In the genomic region with DNA sequence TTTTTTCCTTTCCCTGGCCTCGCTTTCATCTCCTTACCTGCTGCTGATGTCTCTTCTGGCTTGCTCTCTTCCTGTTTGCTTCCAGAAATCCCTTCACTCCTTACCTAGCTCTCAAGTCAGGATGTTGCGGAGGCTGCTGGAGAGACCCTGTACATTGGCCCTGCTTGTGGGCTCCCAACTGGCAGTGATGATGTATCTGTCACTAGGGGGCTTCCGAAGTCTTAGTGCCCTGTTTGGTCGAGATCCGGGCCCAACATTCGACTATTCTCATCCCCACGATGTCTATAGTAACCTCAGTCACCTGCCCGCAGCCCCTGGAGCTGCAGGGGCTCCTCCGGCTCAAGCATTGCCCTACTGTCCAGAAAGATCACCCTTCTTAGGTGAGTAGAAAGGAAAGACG, we compare ENCODE assay signal across 10 mouse cellular contexts. TPM values are rescaled to one million over a fixed set of nuclear protein-coding genes. Genes with fewer than 3 reads are reported as not detected.
DNase-seq lines count a peak whose midpoint lies in the region; ATAC-seq and TF ChIP-seq lines count a peak whose summit lies in the region.
"Had no signal": no experiment of that assay in that cellular context is flagged by ENCODE, and none has a peak within 500 bp of the region (broad histone marks: within the 10 kb centered on the region; RNA-seq: fewer than 3 reads in every experiment).

No protein-coding gene starts in this region.

- peak overlapping the region; percentile 91; the same call in 1 of the 2 replicates for H3K4me2 ChIP-seq in limb, embryonic 11.5 days (ENCODE audit: low read depth, severe bottlenecking)
- peak overlapping the region; percentile 100; the same call in 1 of the 2 replicates for H3K4me2 ChIP-seq in hindbrain, postnatal 0 days (ENCODE audit: low read depth, low read length)
- H3K4me2 ChIP-seq in neural tube, embryonic 15.5 days: peak overlapping the region; percentile 81

- 0 out of 2 replicates have a peak, but pooled peaks cover 2% of the 10 kb centered on the region for H3K9me3 ChIP-seq in erythroblast, embryonic 14.5 days (ENCODE audit: control insufficient read depth, low read length)
- H3K9me3 ChIP-seq in limb, embryonic 11.5 days (ENCODE audit: control insufficient read depth, low read length): no peaks in the 10 kb centered on the region
- no peaks in the 10 kb centered on the region for H3K9me3 ChIP-seq in limb, embryonic 10.5 days (replicated peaks)
- H3K9me3 ChIP-seq in hindbrain, postnatal 0 days (ENCODE audit: low read length): no peaks in the 10 kb centered on the region
- H3K9me3 ChIP-seq in neural tube, embryonic 15.5 days (replicated peaks): no peaks in the 10 kb centered on the region

- no peak for DNase-seq in limb, embryonic 11.5 days (ENCODE audit: low spot score)
- DNase-seq in limb, embryonic 10.5 days (ENCODE audit: low spot score): no peak
- no peak for DNase-seq in hindbrain, postnatal 0 days (ENCODE audit: low spot score)
- DNase-seq in cerebellum, postnatal 4 days (ENCODE audit: low spot score in 2 of 2): no peak
- DNase-seq in MN1 (ENCODE audit: low spot score): no peak
- DNase-seq: layer of hippocampus, adult 9-11 months; thymus, postnatal 14 days had no signal

- no peak overlapping the region for H3K9ac ChIP-seq in limb, embryonic 11.5 days (ENCODE audit: low read length)
- H3K9ac ChIP-seq in hindbrain, postnatal 0 days (replicated peaks; ENCODE audit: low read length): no peak overlapping the region
- H3K9ac ChIP-seq in neural tube, embryonic 15.5 days (replicated peaks): no peak overlapping the region

- WGBS in limb, embryonic 11.5 days: 76% methylated on average over 10 of the region's 10 CpGs
- WGBS in limb, embryonic 10.5 days: 76% methylated on average over 10 of the region's 10 CpGs
- WGBS in hindbrain, postnatal 0 days: 73% methylated on average over 10 of the region's 10 CpGs
- 72% methylated on average over 10 of the region's 10 CpGs for WGBS in neural tube, embryonic 15.5 days

- peaks cover 68% of the 10 kb centered on the region for H3K4me1 ChIP-seq in erythroblast, embryonic 14.5 days (ENCODE audit: control insufficient read depth)
- peaks cover 6% of the 10 kb centered on the region for H3K4me1 ChIP-seq in limb, embryonic 11.5 days (ENCODE audit: control insufficient read depth, insufficient read depth, low read length)
- H3K4me1 ChIP-seq in limb, embryonic 10.5 days: peaks cover 17% of the 10 kb centered on the region
- 0 out of 2 replicates have a peak, but pooled peaks cover 5% of the 10 kb centered on the region for H3K4me1 ChIP-seq in hindbrain, postnatal 0 days (ENCODE audit: insufficient read depth, low read length)
- H3K4me1 ChIP-seq in neural tube, embryonic 15.5 days: peaks cover 26% of the 10 kb centered on the region

- no peak overlapping the region for H3K27ac ChIP-seq in limb, embryonic 11.5 days (replicated peaks; ENCODE audit: low read depth, low read length)
- H3K27ac ChIP-seq in limb, embryonic 10.5 days: no peak overlapping the region
- no peak overlapping the region for H3K27ac ChIP-seq in hindbrain, postnatal 0 days
- H3K27ac ChIP-seq in neural tube, embryonic 15.5 days (replicated peaks): no peak overlapping the region

- ATAC-seq in erythroblast, adult 5-6 weeks (replicated peaks; ENCODE audit: low FRiP score, poor library complexity, severe bottlenecking): no peak
- no peak for ATAC-seq in limb, embryonic 11.5 days (ENCODE audit: insufficient number of reproducible peaks, low FRiP score, low TSS enrichment, low read depth)
- no peak for ATAC-seq in hindbrain, postnatal 0 days
- no peak for ATAC-seq in neural tube, embryonic 15.5 days (ENCODE audit: low FRiP score)

- peaks cover 52% of the 10 kb centered on the region for H3K36me3 ChIP-seq in erythroblast, embryonic 14.5 days (ENCODE audit: control insufficient read depth)
- H3K36me3 ChIP-seq in limb, embryonic 11.5 days (ENCODE audit: control insufficient read depth, insufficient read depth, low read length): peaks cover 20% of the 10 kb centered on the region
- H3K36me3 ChIP-seq in limb, embryonic 10.5 days: peaks cover 51% of the 10 kb centered on the region
- H3K36me3 ChIP-seq in hindbrain, postnatal 0 days (ENCODE audit: insufficient read depth, low read length): peaks cover 39% of the 10 kb centered on the region
- H3K36me3 ChIP-seq in neural tube, embryonic 15.5 days: peaks cover 48% of the 10 kb centered on the region

- TF ChIP-seq CTCF in hindbrain, postnatal 0 days (IDR thresholded peaks at IDR 0.05; ENCODE audit: low read depth): no peak

- H3K4me3 ChIP-seq in erythroblast, embryonic 14.5 days (replicated peaks): peak overlapping the region; percentile 70
- H3K4me3 ChIP-seq in limb, embryonic 11.5 days (ENCODE audit: low read depth, low read length): no peak overlapping the region
- no peak overlapping the region for H3K4me3 ChIP-seq in limb, embryonic 10.5 days
- H3K4me3 ChIP-seq in hindbrain, postnatal 0 days (ENCODE audit: low read length): no peak overlapping the region
- peak overlapping the region; percentile 61; the same call in 1 of the 2 replicates for H3K4me3 ChIP-seq in neural tube, embryonic 15.5 days (replicated peaks)

- 0 out of 2 replicates have a peak, but pooled peaks cover 2% of the 10 kb centered on the region for H3K27me3 ChIP-seq in erythroblast, embryonic 14.5 days (ENCODE audit: control insufficient read depth)
- no peaks in the 10 kb centered on the region for H3K27me3 ChIP-seq in limb, embryonic 11.5 days (ENCODE audit: control insufficient read depth, insufficient read depth, low read length)
- H3K27me3 ChIP-seq in limb, embryonic 10.5 days (ENCODE audit: low read depth, poor library complexity, severe bottlenecking): no peaks in the 10 kb centered on the region
- H3K27me3 ChIP-seq in hindbrain, postnatal 0 days (ENCODE audit: insufficient read depth, low read length): no peaks in the 10 kb centered on the region
- H3K27me3 ChIP-seq in neural tube, embryonic 15.5 days (replicated peaks): no peaks in the 10 kb centered on the region

RNA-seq across cellular contexts. Expression of a gene that starts 1.5 kb away (rescaled TPM):
- 11.1 and 11.6 TPM in 2 replicates for polyA plus RNA-seq in erythroblast, embryonic 14.5 days (2012)
- 8.1 and 11.3 TPM in 2 replicates for total RNA-seq in erythroblast, adult 5-6 weeks (2015; ENCODE audit: low replicate concordance)
- total RNA-seq in erythroblast, adult 5-6 weeks (2017; ENCODE audit: low replicate concordance): 7.7 and 29.1 TPM in 2 replicates
- polyA plus RNA-seq in limb, embryonic 11.5 days (2014; fragmentation: Nextera tagmentation; extraction: Ambion mirVana): 68.9 and 78.2 TPM in 2 replicates
- polyA plus RNA-seq in limb, embryonic 10.5 days (2016; fragmentation: Nextera tagmentation; extraction: Ambion mirVana): 69.0 and 75.1 TPM in 2 replicates
- total RNA-seq in hindbrain, postnatal 0 days (2014; rRNA removed): 80.5 and 101 TPM in 2 replicates
- polyA plus RNA-seq in hindbrain, postnatal 0 days (2015; fragmentation: Nextera tagmentation; extraction: Ambion mirVana): 88.8 and 91.9 TPM in 2 replicates
- polyA plus RNA-seq in neural tube, embryonic 15.5 days (2015; fragmentation: Nextera tagmentation; extraction: Ambion mirVana): 90.6 and 97.6 TPM in 2 replicates

RNA-seq across cellular contexts. Expression of a gene that starts 9.4 kb away (rescaled TPM):
- 89.9 and 167 TPM in 2 replicates for polyA plus RNA-seq in erythroblast, embryonic 14.5 days (2012)
- 416 and 462 TPM in 2 replicates for total RNA-seq in erythroblast, adult 5-6 weeks (2015; ENCODE audit: low replicate concordance)
- 506 and 765 TPM in 2 replicates for total RNA-seq in erythroblast, adult 5-6 weeks (2017; ENCODE audit: low replicate concordance)
- 65.0 and 71.0 TPM in 2 replicates for polyA plus RNA-seq in limb, embryonic 11.5 days (2014; fragmentation: Nextera tagmentation; extraction: Ambion mirVana)
- polyA plus RNA-seq in limb, embryonic 10.5 days (2016; fragmentation: Nextera tagmentation; extraction: Ambion mirVana): 48.4 and 62.3 TPM in 2 replicates
- 35.0 and 44.3 TPM in 2 replicates for total RNA-seq in hindbrain, postnatal 0 days (2014; rRNA removed)
- 32.4 and 34.3 TPM in 2 replicates for polyA plus RNA-seq in hindbrain, postnatal 0 days (2015; fragmentation: Nextera tagmentation; extraction: Ambion mirVana)
- polyA plus RNA-seq in neural tube, embryonic 15.5 days (2015; fragmentation: Nextera tagmentation; extraction: Ambion mirVana): 42.7 and 48.0 TPM in 2 replicates

RNA-seq across cellular contexts. Expression of a gene that starts 16.2 kb away (rescaled TPM):
- 8.4 and 13.0 TPM in 2 replicates for polyA plus RNA-seq in erythroblast, embryonic 14.5 days (2012)
- 9.6 and 12.1 TPM in 2 replicates for total RNA-seq in erythroblast, adult 5-6 weeks (2015; ENCODE audit: low replicate concordance)
- total RNA-seq in erythroblast, adult 5-6 weeks (2017; ENCODE audit: low replicate concordance): 9.4 and 13.9 TPM in 2 replicates
- 111 and 114 TPM in 2 replicates for polyA plus RNA-seq in limb, embryonic 11.5 days (2014; fragmentation: Nextera tagmentation; extraction: Ambion mirVana)
- polyA plus RNA-seq in limb, embryonic 10.5 days (2016; fragmentation: Nextera tagmentation; extraction: Ambion mirVana): 107 and 125 TPM in 2 replicates
- total RNA-seq in hindbrain, postnatal 0 days (2014; rRNA removed): 48.6 and 58.7 TPM in 2 replicates
- 71.7 and 73.3 TPM in 2 replicates for polyA plus RNA-seq in hindbrain, postnatal 0 days (2015; fragmentation: Nextera tagmentation; extraction: Ambion mirVana)
- polyA plus RNA-seq in neural tube, embryonic 15.5 days (2015; fragmentation: Nextera tagmentation; extraction: Ambion mirVana): 87.4 and 91.6 TPM in 2 replicates

RNA-seq across cellular contexts. Expression of a gene that starts 20.4 kb away (rescaled TPM):
- polyA plus RNA-seq in erythroblast, embryonic 14.5 days (2012): 7.0 and 7.5 TPM in 2 replicates
- total RNA-seq in erythroblast, adult 5-6 weeks (2015; ENCODE audit: low replicate concordance): 62.9 and 78.4 TPM in 2 replicates
- 48.0 and 62.1 TPM in 2 replicates for total RNA-seq in erythroblast, adult 5-6 weeks (2017; ENCODE audit: low replicate concordance)
- polyA plus RNA-seq in limb, embryonic 11.5 days (2014; fragmentation: Nextera tagmentation; extraction: Ambion mirVana): 260 and 264 TPM in 2 replicates
- polyA plus RNA-seq in limb, embryonic 10.5 days (2016; fragmentation: Nextera tagmentation; extraction: Ambion mirVana): 308 and 312 TPM in 2 replicates
- total RNA-seq in hindbrain, postnatal 0 days (2014; rRNA removed): 234 and 269 TPM in 2 replicates
- polyA plus RNA-seq in hindbrain, postnatal 0 days (2015; fragmentation: Nextera tagmentation; extraction: Ambion mirVana): 279 and 286 TPM in 2 replicates
- polyA plus RNA-seq in neural tube, embryonic 15.5 days (2015; fragmentation: Nextera tagmentation; extraction: Ambion mirVana): 237 and 260 TPM in 2 replicates

RNA-seq across cellular contexts. Expression of a gene that starts 21.4 kb away (rescaled TPM):
- not detected in 2 replicates for polyA plus RNA-seq in erythroblast, embryonic 14.5 days (2012)
- 0.19 TPM in 1 of 2 replicates, not detected in the other for total RNA-seq in erythroblast, adult 5-6 weeks (2015; ENCODE audit: low replicate concordance)
- not detected in 2 replicates for total RNA-seq in erythroblast, adult 5-6 weeks (2017; ENCODE audit: low replicate concordance)
- polyA plus RNA-seq in limb, embryonic 11.5 days (2014; fragmentation: Nextera tagmentation; extraction: Ambion mirVana): 5.5 and 5.6 TPM in 2 replicates
- polyA plus RNA-seq in limb, embryonic 10.5 days (2016; fragmentation: Nextera tagmentation; extraction: Ambion mirVana): 7.3 and 10.5 TPM in 2 replicates
- 7.4 and 8.9 TPM in 2 replicates for total RNA-seq in hindbrain, postnatal 0 days (2014; rRNA removed)
- 4.4 and 5.1 TPM in 2 replicates for polyA plus RNA-seq in hindbrain, postnatal 0 days (2015; fragmentation: Nextera tagmentation; extraction: Ambion mirVana)
- 3.3 and 3.6 TPM in 2 replicates for polyA plus RNA-seq in neural tube, embryonic 15.5 days (2015; fragmentation: Nextera tagmentation; extraction: Ambion mirVana)

Comparison
In these comparisons a context has a peak if more than half of its experiments do, and no peak if none do; other contexts are left out.
1. H3K4me3 ChIP-seq: peak in erythroblast, embryonic 14.5 days (single experiment) and neural tube, embryonic 15.5 days (single experiment); none in limb, embryonic 11.5 days (single experiment), limb, embryonic 10.5 days (single experiment) and hindbrain, postnatal 0 days (single experiment).
2. Peak in every context shown above with its lines, with median percentiles within 50 percentile points of each other: H3K4me2 ChIP-seq.